Mouse (Mus musculus): ENCODE results near the gene Cabp4. TPM values are rescaled to one million over a fixed set of nuclear protein-coding genes. Genes with fewer than 3 reads are reported as not detected.

Gene Cabp4
- polyA plus RNA-seq, 1 experiment: 0.04 TPM

GRCm38 (mm10) chr19:4189051-4189620 is 45.3 kb upstream of the Cabp4 start:
- no peak overlapping the region for H3ac ChIP-seq (ENCODE audit: control insufficient read depth, insufficient read length, low read depth)
- H3K36me3 ChIP-seq (ENCODE audit: control insufficient read depth, insufficient read depth): peaks cover 16% of the 10 kb centered on the region
- TF ChIP-seq CTCF (IDR thresholded peaks at IDR 0.05; ENCODE audit: control insufficient read depth, insufficient read depth, insufficient read length): no peak
- TF ChIP-seq FOSL1 (IDR thresholded peaks at IDR 0.05; ENCODE audit: insufficient read depth, low read length, poor library complexity, severe bottlenecking): no peak
- TF ChIP-seq USF1 (IDR thresholded peaks at IDR 0.05; ENCODE audit: low read depth): no peak
- TF ChIP-seq CEBPB (IDR thresholded peaks at IDR 0.05; ENCODE audit: low read depth): no peak
- no peak for TF ChIP-seq MAX (IDR thresholded peaks at IDR 0.05)
- no peak for TF ChIP-seq MYOD1 (IDR thresholded peaks at IDR 0.05; ENCODE audit: control insufficient read depth, insufficient read length, low read depth)
- TF ChIP-seq MYOG (IDR thresholded peaks at IDR 0.05; ENCODE audit: control insufficient read depth, extremely low read depth, insufficient read length): no peak
- H3K27me3 ChIP-seq (ENCODE audit: control insufficient read depth, insufficient read depth, insufficient read length): no peaks in the 10 kb centered on the region
- H3K4me3 ChIP-seq (ENCODE audit: insufficient read depth, poor library complexity, severe bottlenecking): no peak overlapping the region
- peaks cover 21% of the 10 kb centered on the region for H3K79me2 ChIP-seq (ENCODE audit: control insufficient read depth, insufficient read depth)
- peaks cover 19% of the 10 kb centered on the region for H3K79me3 ChIP-seq (ENCODE audit: low read depth)

GRCm38 (mm10) chr19:4187303-4187702 is 43.5 kb upstream of the Cabp4 start:
- no peak overlapping the region for H3ac ChIP-seq (ENCODE audit: control insufficient read depth, insufficient read length, low read depth)
- no peaks in the 10 kb centered on the region for H3K27me3 ChIP-seq (ENCODE audit: control insufficient read depth, insufficient read depth, insufficient read length)
- TF ChIP-seq USF1 (IDR thresholded peaks at IDR 0.05; ENCODE audit: low read depth) (no peak), FOSL1 (IDR thresholded peaks at IDR 0.05; ENCODE audit: insufficient read depth, low read length, poor library complexity, severe bottlenecking) (no peak), MAX (IDR thresholded peaks at IDR 0.05) (no peak), CEBPB (IDR thresholded peaks at IDR 0.05; ENCODE audit: low read depth) (no peak), CTCF (IDR thresholded peaks at IDR 0.05; ENCODE audit: control insufficient read depth, insufficient read depth, insufficient read length) (no peak), MYOD1 (IDR thresholded peaks at IDR 0.05; ENCODE audit: control insufficient read depth, insufficient read length, low read depth) (no peak), MYOG (IDR thresholded peaks at IDR 0.05; ENCODE audit: control insufficient read depth, extremely low read depth, insufficient read length) (no peak)
- H3K4me3 ChIP-seq (ENCODE audit: insufficient read depth, poor library complexity, severe bottlenecking): no peak overlapping the region
- peaks cover 3% of the 10 kb centered on the region for H3K79me2 ChIP-seq (ENCODE audit: control insufficient read depth, insufficient read depth)
- peaks cover under 1% of the 10 kb centered on the region for H3K79me3 ChIP-seq (ENCODE audit: low read depth)
- no peaks in the 10 kb centered on the region for H3K36me3 ChIP-seq (ENCODE audit: control insufficient read depth, insufficient read depth)

- no peak for TF ChIP-seq FOSL1 (IDR thresholded peaks at IDR 0.05; ENCODE audit: insufficient read depth, low read length, poor library complexity, severe bottlenecking)
- TF ChIP-seq CEBPB (IDR thresholded peaks at IDR 0.05; ENCODE audit: low read depth): no peak
- no peak for TF ChIP-seq MYOD1 (IDR thresholded peaks at IDR 0.05; ENCODE audit: control insufficient read depth, insufficient read length, low read depth)
- no peak for TF ChIP-seq USF1 (IDR thresholded peaks at IDR 0.05; ENCODE audit: low read depth)
- TF ChIP-seq MAX (IDR thresholded peaks at IDR 0.05): no peak
- no peak for TF ChIP-seq CTCF (IDR thresholded peaks at IDR 0.05; ENCODE audit: control insufficient read depth, insufficient read depth, insufficient read length)
- TF ChIP-seq MYOG (IDR thresholded peaks at IDR 0.05; ENCODE audit: control insufficient read depth, extremely low read depth, insufficient read length): no peak
- H3ac ChIP-seq (ENCODE audit: control insufficient read depth, insufficient read length, low read depth): no peak overlapping the region
These were observed 41.4 kb upstream of the Cabp4 start for GRCm38 (mm10) chr19:4184976-4185975.

GRCm38 (mm10) chr19:4183689-4184088 is 39.9 kb upstream of the Cabp4 start:
- H3K79me3 ChIP-seq (ENCODE audit: low read depth): no peaks in the 10 kb centered on the region
- TF ChIP-seq USF1 (IDR thresholded peaks at IDR 0.05; ENCODE audit: low read depth) (no peak), MYOG (IDR thresholded peaks at IDR 0.05; ENCODE audit: control insufficient read depth, extremely low read depth, insufficient read length) (no peak), FOSL1 (IDR thresholded peaks at IDR 0.05; ENCODE audit: insufficient read depth, low read length, poor library complexity, severe bottlenecking) (no peak), CEBPB (IDR thresholded peaks at IDR 0.05; ENCODE audit: low read depth) (no peak), CTCF (IDR thresholded peaks at IDR 0.05; ENCODE audit: control insufficient read depth, insufficient read depth, insufficient read length) (no peak), MAX (IDR thresholded peaks at IDR 0.05) (no peak), MYOD1 (IDR thresholded peaks at IDR 0.05; ENCODE audit: control insufficient read depth, insufficient read length, low read depth) (no peak)

More at GRCm38 (mm10) chr19:4184976-4185975, 41.4 kb upstream of the Cabp4 start:
- Histone ChIP-seq H3K36me3 (ENCODE audit: control insufficient read depth, insufficient read depth) (no peaks in the 10 kb centered on the region), H3K79me3 (ENCODE audit: low read depth) (no peaks in the 10 kb centered on the region), H3K4me3 (ENCODE audit: insufficient read depth, poor library complexity, severe bottlenecking) (no peak overlapping the region), H3K27me3 (ENCODE audit: control insufficient read depth, insufficient read depth, insufficient read length) (no peaks in the 10 kb centered on the region), H3K79me2 (ENCODE audit: control insufficient read depth, insufficient read depth) (no peaks in the 10 kb centered on the region)

GRCm38 (mm10) chr19:4181892-4182291 is 38.1 kb upstream of the Cabp4 start:
- Histone ChIP-seq H3K27me3 (ENCODE audit: control insufficient read depth, insufficient read depth, insufficient read length) (no peaks in the 10 kb centered on the region), H3K79me2 (ENCODE audit: control insufficient read depth, insufficient read depth) (no peaks in the 10 kb centered on the region), H3ac (ENCODE audit: control insufficient read depth, insufficient read length, low read depth) (no peak overlapping the region), H3K4me3 (ENCODE audit: insufficient read depth, poor library complexity, severe bottlenecking) (no peak overlapping the region), H3K36me3 (ENCODE audit: control insufficient read depth, insufficient read depth) (no peaks in the 10 kb centered on the region), H3K79me3 (ENCODE audit: low read depth) (no peaks in the 10 kb centered on the region)
- TF ChIP-seq FOSL1 (IDR thresholded peaks at IDR 0.05; ENCODE audit: insufficient read depth, low read length, poor library complexity, severe bottlenecking) (no peak), CEBPB (IDR thresholded peaks at IDR 0.05; ENCODE audit: low read depth) (no peak), CTCF (IDR thresholded peaks at IDR 0.05; ENCODE audit: control insufficient read depth, insufficient read depth, insufficient read length) (no peak), MYOG (IDR thresholded peaks at IDR 0.05; ENCODE audit: control insufficient read depth, extremely low read depth, insufficient read length) (no peak), MAX (IDR thresholded peaks at IDR 0.05) (no peak), MYOD1 (IDR thresholded peaks at IDR 0.05; ENCODE audit: control insufficient read depth, insufficient read length, low read depth) (no peak), USF1 (IDR thresholded peaks at IDR 0.05; ENCODE audit: low read depth) (no peak)

More at GRCm38 (mm10) chr19:4183689-4184088, 39.9 kb upstream of the Cabp4 start:
- Histone ChIP-seq H3K36me3 (ENCODE audit: control insufficient read depth, insufficient read depth) (no peaks in the 10 kb centered on the region), H3ac (ENCODE audit: control insufficient read depth, insufficient read length, low read depth) (no peak overlapping the region), H3K27me3 (ENCODE audit: control insufficient read depth, insufficient read depth, insufficient read length) (no peaks in the 10 kb centered on the region), H3K79me2 (ENCODE audit: control insufficient read depth, insufficient read depth) (no peaks in the 10 kb centered on the region), H3K4me3 (ENCODE audit: insufficient read depth, poor library complexity, severe bottlenecking) (no peak overlapping the region)
